Mouse (Mus musculus): ENCODE results near the gene Tbp. TPM values are rescaled to one million over a fixed set of nuclear protein-coding genes. Genes with fewer than 3 reads are reported as not detected.
A peak's percentile ranks its signal among the peaks of the same experiment; 100 is the strongest.

Gene Tbp
- total and polyA plus RNA-seq, 2 experiments from 2014 or later = 42.8 to 56.3 TPM

DNA sequence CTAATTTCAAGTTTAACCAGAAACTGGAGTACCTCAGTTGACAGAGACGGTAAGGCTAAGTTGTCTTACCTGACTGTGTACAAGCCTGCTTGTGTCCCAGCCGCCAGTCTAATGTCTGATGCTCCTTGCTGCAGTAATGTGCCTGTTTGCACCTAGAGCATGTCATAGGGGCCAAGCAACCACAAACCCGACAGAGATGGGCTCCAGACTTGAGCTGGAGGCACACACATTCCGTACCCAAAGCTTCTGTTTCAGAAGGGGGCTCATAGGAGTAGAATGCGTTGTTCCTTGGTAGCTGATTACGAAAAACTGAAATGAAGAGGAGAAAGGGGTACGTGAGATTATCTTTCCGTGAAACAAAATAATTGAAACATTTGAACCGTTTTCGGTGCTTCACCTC is 26.6 kb downstream of the Tbp start:
- Histone ChIP-seq H3K9me3 (ENCODE audit: low read length) (no peaks in the 10 kb centered on the region), H3K27me3 (ENCODE audit: insufficient read depth, low read length) (no peaks in the 10 kb centered on the region), H3K9ac (replicated peaks; ENCODE audit: low read length) (peak overlapping the region; percentile 80), H3K27ac (no peak overlapping the region), H3K36me3 (ENCODE audit: insufficient read depth, low read length) (peaks cover 11% of the 10 kb centered on the region; the same call in 1 of the 2 replicates), H3K4me1 (ENCODE audit: insufficient read depth, low read length) (0 out of 2 replicates have a peak, but pooled peaks cover 9% of the 10 kb centered on the region), H3K4me2 (ENCODE audit: low read depth, low read length) (peak overlapping the region; percentile 72), H3K4me3 (ENCODE audit: low read length) (peak overlapping the region; percentile 77)
- ATAC-seq (no peak), DNase-seq (ENCODE audit: low spot score) (peak; percentile 3)
- no peak for TF ChIP-seq CTCF (IDR thresholded peaks at IDR 0.05; ENCODE audit: low read depth)
- WGBS = 13% methylated on average over 10 of the region's 10 CpGs

GRCm38 (mm10) chr17:15526986-15527810 is 27.5 kb downstream of the Tbp start, which contains the start of gene Pdcd2:
Gene Pdcd2 (minus strand): TSS chr17:15527301.
- WGBS = under 1% methylated on average over 53 of the region's 55 CpGs
- ATAC-seq = peak; percentile 99
- H3K9me3 ChIP-seq (ENCODE audit: low read length) = no peaks in the 10 kb centered on the region
- H3K4me3 ChIP-seq (ENCODE audit: low read length) = peak within 1 kb of the TSS; percentile 77
- H3K4me1 ChIP-seq (ENCODE audit: insufficient read depth, low read length) = 0 out of 2 replicates have a peak, but pooled peaks cover 9% of the 10 kb centered on the region
- H3K9ac ChIP-seq (replicated peaks; ENCODE audit: low read length) = peak within 1 kb of the TSS; percentile 80
- 0 out of 2 replicates have a peak, but pooled peaks cover 7% of the 10 kb centered on the region for H3K36me3 ChIP-seq (ENCODE audit: insufficient read depth, low read length)
- peak; percentile 95 for DNase-seq (ENCODE audit: low spot score)
- H3K27me3 ChIP-seq (ENCODE audit: insufficient read depth, low read length) = no peaks in the 10 kb centered on the region
- peak within 1 kb of the TSS; percentile 72 for H3K4me2 ChIP-seq (ENCODE audit: low read depth, low read length)
- peak; percentile 63 for TF ChIP-seq CTCF (IDR thresholded peaks at IDR 0.05; ENCODE audit: low read depth)
- H3K27ac ChIP-seq = peak within 1 kb of the TSS; percentile 73

- H3K9ac ChIP-seq (replicated peaks; ENCODE audit: low read length) = peak overlapping the region; percentile 80
- TF ChIP-seq CTCF (IDR thresholded peaks at IDR 0.05; ENCODE audit: low read depth) = no peak
- H3K4me1 ChIP-seq (ENCODE audit: insufficient read depth, low read length) = 0 out of 2 replicates have a peak, but pooled peaks cover 9% of the 10 kb centered on the region
- 0 out of 2 replicates have a peak, but pooled peaks cover 5% of the 10 kb centered on the region for H3K36me3 ChIP-seq (ENCODE audit: insufficient read depth, low read length)
- WGBS = 59% methylated on average over 3 of the region's 3 CpGs
- H3K4me2 ChIP-seq (ENCODE audit: low read depth, low read length) = peak overlapping the region; percentile 72
- DNase-seq (ENCODE audit: low spot score) = no peak
- H3K4me3 ChIP-seq (ENCODE audit: low read length) = peak overlapping the region; percentile 77
- no peaks in the 10 kb centered on the region for H3K27me3 ChIP-seq (ENCODE audit: insufficient read depth, low read length)
- ATAC-seq = no peak
- no peaks in the 10 kb centered on the region for H3K9me3 ChIP-seq (ENCODE audit: low read length)
- H3K27ac ChIP-seq = peak overlapping the region; percentile 73; the same call in 1 of the 2 replicates
Measured at GRCm38 (mm10) chr17:15527811-15528136, 28.1 kb downstream of the Tbp start.

- no peak for ATAC-seq
- H3K4me3 ChIP-seq (ENCODE audit: low read length) = no peak overlapping the region
- 0 out of 2 replicates have a peak, but pooled peaks cover 5% of the 10 kb centered on the region for H3K36me3 ChIP-seq (ENCODE audit: insufficient read depth, low read length)
- H3K4me2 ChIP-seq (ENCODE audit: low read depth, low read length) = no peak overlapping the region
- no peak for DNase-seq (ENCODE audit: low spot score)
- H3K9me3 ChIP-seq (ENCODE audit: low read length) = no peaks in the 10 kb centered on the region
- 0 out of 2 replicates have a peak, but pooled peaks cover 9% of the 10 kb centered on the region for H3K4me1 ChIP-seq (ENCODE audit: insufficient read depth, low read length)
- no peak overlapping the region for H3K9ac ChIP-seq (replicated peaks; ENCODE audit: low read length)
- no peak overlapping the region for H3K27ac ChIP-seq
- TF ChIP-seq CTCF (IDR thresholded peaks at IDR 0.05; ENCODE audit: low read depth) = no peak
- WGBS = 85% methylated on average over 2 of the region's 2 CpGs
- H3K27me3 ChIP-seq (ENCODE audit: insufficient read depth, low read length) = no peaks in the 10 kb centered on the region
Measured at GRCm38 (mm10) chr17:15528887-15529286, 29.2 kb downstream of the Tbp start.

DNA sequence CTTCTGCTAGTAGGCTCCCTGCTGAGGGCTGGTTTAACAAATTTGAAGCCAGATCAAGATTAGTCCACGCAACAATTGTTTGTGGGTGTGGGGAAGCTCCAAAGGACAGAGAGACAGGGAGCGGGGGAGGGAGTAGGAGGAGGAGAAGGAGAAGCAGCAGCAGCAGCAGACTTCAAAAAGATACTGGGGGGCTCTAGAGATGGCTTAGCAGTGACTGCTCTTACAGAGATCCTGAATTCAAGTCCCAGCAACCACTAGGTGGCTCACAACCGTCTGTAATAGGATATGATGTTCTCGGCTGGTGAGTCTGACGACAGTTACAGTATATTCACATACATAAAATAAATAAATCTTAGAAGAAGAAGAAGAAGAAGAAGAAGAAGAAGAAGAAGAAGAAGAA is 30.5 kb downstream of the Tbp start:
- Histone ChIP-seq H3K9me3 (ENCODE audit: low read length) (no peaks in the 10 kb centered on the region), H3K9ac (replicated peaks; ENCODE audit: low read length) (no peak overlapping the region), H3K4me1 (ENCODE audit: insufficient read depth, low read length) (0 out of 2 replicates have a peak, but pooled peaks cover 9% of the 10 kb centered on the region), H3K27me3 (ENCODE audit: insufficient read depth, low read length) (no peaks in the 10 kb centered on the region), H3K27ac (no peak overlapping the region), H3K4me3 (ENCODE audit: low read length) (no peak overlapping the region), H3K36me3 (ENCODE audit: insufficient read depth, low read length) (no peaks in the 10 kb centered on the region), H3K4me2 (ENCODE audit: low read depth, low read length) (no peak overlapping the region)
- DNase-seq (ENCODE audit: low spot score) (peak; percentile 72), ATAC-seq (no peak)
- TF ChIP-seq CTCF (IDR thresholded peaks at IDR 0.05; ENCODE audit: low read depth) = peak; percentile 60
- 3% methylated on average over 5 of the region's 5 CpGs for WGBS

DNA sequence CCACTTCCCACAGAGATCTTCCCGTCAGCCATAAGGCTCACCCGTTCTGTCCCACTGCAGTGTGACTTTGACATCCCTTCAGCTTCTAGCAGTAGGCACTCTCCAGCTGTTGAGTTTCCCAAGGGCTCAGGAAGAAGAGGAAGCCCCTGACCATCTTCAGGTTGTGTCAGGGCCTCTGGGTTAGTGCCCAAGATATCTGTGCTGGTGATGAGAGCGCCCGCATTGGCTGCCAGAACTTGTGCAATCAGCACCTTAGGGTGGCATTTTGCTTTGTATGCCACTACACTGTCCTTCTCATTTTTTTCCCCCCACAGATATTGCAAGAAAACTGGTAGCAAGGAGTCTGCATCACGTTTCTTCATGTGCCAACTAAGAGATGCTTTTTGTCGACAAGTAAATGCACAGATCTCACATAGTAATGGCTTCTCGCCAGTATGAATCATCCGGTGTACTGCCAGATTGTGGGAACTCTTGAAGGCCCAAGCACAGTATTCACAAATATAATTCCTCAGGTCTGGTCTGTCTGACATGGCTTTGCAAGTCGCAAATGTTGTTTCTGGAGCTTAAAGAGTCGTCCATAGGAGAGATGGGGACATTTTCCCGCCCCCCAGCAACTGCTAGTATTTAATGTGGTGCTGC is 35.6 kb downstream of the Tbp start:
- ATAC-seq = no peak
- no peak overlapping the region for H3K27ac ChIP-seq
- no peak overlapping the region for H3K4me3 ChIP-seq (ENCODE audit: low read length)
- no peaks in the 10 kb centered on the region for H3K27me3 ChIP-seq (ENCODE audit: insufficient read depth, low read length)
- no peak for DNase-seq (ENCODE audit: low spot score)
- H3K9ac ChIP-seq (replicated peaks; ENCODE audit: low read length) = no peak overlapping the region
- H3K36me3 ChIP-seq (ENCODE audit: insufficient read depth, low read length) = no peaks in the 10 kb centered on the region
- H3K9me3 ChIP-seq (ENCODE audit: low read length) = no peaks in the 10 kb centered on the region
- no peak overlapping the region for H3K4me2 ChIP-seq (ENCODE audit: low read depth, low read length)
- peaks cover 4% of the 10 kb centered on the region; the same call in 1 of the 2 replicates for H3K4me1 ChIP-seq (ENCODE audit: insufficient read depth, low read length)
- 68% methylated on average over 11 of the region's 11 CpGs for WGBS
- no peak for TF ChIP-seq CTCF (IDR thresholded peaks at IDR 0.05; ENCODE audit: low read depth)

Data from hindbrain, postnatal 0 days (tissue).